Mouse (Mus musculus) thymus, postnatal 25 days (tissue): ENCODE data around the gene Psmc1.

Experiments used
- DNase-seq: peaks from one replicate; pipeline ENCODE4 v3.0.0; 2022

The Psmc1 gene

GRCm38 (mm10) chr12:100124913-100125798 is 15.2 kb downstream of the Psmc1 start:
- no peak for DNase-seq

- no peak for DNase-seq
Measured at GRCm38 (mm10) chr12:100126968-100127865, 17.3 kb downstream of the Psmc1 start.

DNA sequence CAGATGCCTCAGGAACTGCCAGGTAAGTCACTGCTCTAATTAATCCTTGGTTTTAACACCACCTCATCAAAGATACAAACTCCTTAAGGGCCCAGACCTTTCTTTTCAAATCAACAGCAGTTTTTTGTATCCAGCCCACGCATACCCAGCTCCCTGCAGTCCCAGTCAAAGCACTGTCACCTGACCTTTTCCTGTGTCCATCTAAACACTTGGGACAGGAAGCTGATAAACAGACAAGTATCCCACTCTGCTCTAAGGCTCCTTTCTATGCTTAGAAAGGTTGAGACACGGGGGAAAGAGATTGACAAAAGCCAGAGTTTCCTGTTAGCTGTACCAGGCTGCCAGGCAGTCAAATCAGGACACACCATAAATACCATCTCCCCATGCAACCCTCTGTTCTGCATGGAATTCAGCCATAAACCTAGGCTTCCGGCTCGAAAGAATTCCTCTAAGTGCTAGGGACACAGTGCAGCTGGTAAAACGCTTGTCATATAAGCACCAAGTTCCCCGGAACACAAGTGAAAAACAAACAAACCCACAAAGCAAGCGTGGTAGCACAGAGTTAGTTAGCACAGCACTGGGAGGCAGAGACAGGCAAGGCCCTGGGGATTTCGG is 18.0 kb downstream of the Psmc1 start:
- no peak for DNase-seq

DNA sequence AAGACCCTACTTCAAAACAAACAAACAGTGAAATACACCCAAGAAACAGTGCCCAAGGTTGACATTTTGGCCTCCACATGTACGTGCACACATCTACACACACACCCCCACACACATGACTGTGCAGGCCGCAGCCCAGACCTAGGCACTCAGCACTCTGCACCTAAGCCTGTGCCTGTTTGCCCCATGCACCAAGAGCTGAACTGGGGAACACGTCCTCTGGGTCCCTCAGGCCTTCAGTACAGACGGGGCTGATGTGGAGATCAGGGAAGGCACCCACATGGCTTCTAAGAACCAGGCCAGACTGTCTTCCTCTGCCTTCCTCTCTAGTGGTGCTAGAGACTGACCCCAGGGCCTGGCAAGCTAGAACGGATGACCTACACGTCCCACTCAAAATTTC is 18.6 kb downstream of the Psmc1 start:
- DNase-seq, result no peak

DNA sequence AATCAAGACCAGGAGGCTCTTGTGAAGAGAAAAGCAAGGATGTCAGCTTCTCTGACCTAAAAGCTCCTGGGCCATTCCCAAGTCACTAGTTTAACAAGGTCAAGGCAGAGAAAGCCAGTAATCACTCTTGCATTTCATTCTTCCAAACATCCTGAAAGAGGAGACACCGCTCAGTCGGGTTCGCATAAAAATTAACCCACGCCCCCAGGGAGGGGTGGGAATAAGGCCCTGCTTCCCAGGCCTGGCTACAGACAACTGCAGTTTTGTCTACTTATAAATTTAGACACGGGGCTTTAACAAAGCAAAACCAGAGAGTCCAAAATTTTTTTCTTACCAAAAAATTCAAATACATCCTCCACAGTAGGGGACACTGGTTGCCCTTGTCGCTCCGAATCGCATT is 19.0 kb downstream of the Psmc1 start:
- no peak for DNase-seq

- no peak for DNase-seq
Measured at GRCm38 (mm10) chr12:100131167-100131566, 21.2 kb downstream of the Psmc1 start.

DNA sequence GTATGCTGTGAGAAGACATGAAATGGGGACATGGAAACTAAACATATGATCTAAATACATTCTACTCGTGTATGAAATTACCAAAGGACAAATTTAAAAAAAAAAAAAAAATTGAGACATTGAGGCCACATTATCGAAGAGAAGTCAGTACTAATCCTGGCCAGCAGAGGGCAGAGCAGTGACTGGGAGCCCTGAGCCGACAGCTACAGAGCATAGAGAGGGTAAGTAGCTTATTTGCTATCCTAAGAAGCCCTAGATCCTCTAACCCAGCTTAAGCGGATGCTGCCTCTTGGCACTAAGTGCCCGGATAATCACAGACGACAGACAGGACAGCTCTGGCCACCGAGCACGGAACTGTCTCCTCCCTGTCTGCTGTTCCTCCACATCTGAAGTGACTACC is 21.7 kb downstream of the Psmc1 start:
- peak; percentile 68 for DNase-seq

GRCm38 (mm10) chr12:100134395-100134936 is 24.5 kb downstream of the Psmc1 start:
- no peak for DNase-seq

DNA sequence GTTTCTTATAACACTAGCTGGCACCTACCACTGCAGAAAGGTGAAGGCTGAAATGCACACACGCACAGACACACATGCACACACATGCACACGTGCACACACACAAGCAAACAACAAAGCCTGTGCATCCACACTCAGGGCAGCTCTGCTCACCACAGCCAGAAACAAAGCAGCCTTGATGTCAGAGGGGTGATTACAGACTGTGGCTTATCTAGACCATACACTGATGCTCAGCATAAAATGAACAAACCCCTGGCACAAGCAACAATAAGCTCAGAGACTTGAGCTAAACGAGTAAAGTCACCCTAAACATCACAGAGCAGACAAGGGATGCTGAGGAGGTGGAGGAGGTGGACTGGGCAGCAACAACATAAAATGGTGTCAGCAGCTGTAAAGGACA is 25.2 kb downstream of the Psmc1 start:
- no peak for DNase-seq

DNA sequence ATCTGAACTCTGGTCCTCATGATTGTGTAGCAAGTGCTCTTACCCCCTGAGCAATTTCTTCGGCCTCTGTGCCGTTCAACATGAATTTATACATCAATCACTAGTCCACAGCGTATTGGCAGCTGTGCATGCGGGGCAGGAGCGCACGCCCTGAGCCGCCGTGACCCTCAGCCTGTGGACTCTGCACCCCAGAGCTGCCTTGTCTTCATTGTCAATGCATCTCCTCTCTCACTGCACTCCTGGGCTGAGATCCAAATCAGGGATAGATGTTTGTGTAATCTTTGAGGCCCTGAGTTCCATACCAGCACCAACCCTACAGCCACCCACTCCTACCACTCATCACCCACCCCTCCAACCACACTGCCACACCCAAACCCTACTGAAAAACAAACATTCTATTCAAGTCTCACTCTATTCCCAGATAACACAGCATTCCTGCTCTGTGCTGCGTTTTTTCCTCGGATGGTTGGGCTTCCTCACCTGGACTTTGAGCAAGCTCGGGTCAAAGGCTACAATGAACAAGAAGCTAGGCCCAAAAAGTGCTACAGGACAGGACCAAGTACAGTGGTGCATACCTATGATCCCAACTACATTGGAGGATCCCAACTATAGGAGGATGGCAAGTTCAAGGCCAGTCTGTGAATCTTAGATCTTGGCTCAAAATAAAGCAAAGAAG is 33.0 kb downstream of the Psmc1 start:
- no peak for DNase-seq

- no peak for DNase-seq
Measured at GRCm38 (mm10) chr12:100143737-100144136, 33.8 kb downstream of the Psmc1 start.

GRCm38 (mm10) chr12:100144269-100144668 is 34.3 kb downstream of the Psmc1 start:
- DNase-seq, result no peak

DNA sequence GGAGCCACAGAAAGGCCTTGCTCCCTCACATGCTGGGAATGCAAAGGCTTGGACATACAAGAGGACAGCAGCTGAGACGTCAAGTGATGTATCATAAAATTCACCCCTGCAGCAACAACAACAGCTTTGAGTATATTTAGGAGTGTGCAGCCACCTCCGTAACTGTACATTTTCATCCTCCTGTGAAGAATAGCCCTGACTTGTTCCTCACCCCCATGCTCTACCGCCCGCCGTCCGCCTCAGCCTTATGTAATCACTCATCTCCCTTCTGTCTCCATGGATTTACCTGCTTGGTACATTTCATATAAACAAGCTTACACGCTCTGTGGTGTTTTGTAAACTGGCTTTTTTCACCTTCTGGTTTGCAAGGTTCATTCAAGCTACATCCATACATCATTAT is 42.5 kb downstream of the Psmc1 start:
- no peak for DNase-seq

DNA sequence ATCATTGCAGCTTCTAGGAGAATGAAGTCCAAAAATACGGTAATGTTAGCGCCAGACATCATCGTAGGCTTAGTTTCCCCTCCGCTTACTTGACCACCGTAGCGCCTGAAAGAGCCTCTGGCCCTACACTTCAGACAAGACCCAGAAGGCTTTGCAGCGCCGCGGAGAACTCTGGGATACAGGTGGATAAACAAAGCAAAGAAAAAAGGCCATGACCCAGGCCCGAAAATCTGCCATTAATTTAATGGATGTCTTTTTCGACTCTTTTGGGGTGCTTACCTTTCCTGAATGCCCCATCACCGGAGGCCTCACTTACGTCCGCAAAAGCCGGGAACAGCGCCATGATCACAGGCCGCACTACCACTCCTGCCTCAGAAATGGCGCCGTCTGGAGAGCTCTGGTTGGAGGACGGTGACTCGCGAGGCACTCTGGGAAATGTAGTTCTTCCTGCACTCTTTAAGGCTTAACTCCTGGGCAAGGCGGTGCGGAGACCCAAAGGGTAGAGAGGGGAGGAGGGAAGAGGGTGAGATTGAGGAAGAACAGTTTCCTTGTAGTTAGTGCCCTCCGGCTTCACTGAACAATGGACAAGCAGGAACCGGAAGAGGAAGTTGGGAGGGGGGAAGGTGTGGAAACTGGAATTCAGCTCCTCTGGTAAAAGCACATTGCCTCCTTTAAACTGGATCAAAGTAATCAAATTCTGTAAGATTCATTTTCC is 49.5 kb downstream of the Psmc1 start, which contains the start of gene Nrde2:
Gene Nrde2 (minus strand): TSS at position 393 of the 715 bp plus-strand sequence.
- DNase-seq, result peak; percentile 91

- DNase-seq, result peak; percentile 13
Measured at GRCm38 (mm10) chr12:100164991-100165500, 55.1 kb downstream of the Psmc1 start.

- DNase-seq, result peak; percentile 55
Measured at GRCm38 (mm10) chr12:100166177-100166576, 56.2 kb downstream of the Psmc1 start.

GRCm38 (mm10) chr12:100166939-100167338 is 57.0 kb downstream of the Psmc1 start:
- no peak for DNase-seq

- DNase-seq, result no peak
Measured at GRCm38 (mm10) chr12:100167502-100167901, 57.5 kb downstream of the Psmc1 start.

DNA sequence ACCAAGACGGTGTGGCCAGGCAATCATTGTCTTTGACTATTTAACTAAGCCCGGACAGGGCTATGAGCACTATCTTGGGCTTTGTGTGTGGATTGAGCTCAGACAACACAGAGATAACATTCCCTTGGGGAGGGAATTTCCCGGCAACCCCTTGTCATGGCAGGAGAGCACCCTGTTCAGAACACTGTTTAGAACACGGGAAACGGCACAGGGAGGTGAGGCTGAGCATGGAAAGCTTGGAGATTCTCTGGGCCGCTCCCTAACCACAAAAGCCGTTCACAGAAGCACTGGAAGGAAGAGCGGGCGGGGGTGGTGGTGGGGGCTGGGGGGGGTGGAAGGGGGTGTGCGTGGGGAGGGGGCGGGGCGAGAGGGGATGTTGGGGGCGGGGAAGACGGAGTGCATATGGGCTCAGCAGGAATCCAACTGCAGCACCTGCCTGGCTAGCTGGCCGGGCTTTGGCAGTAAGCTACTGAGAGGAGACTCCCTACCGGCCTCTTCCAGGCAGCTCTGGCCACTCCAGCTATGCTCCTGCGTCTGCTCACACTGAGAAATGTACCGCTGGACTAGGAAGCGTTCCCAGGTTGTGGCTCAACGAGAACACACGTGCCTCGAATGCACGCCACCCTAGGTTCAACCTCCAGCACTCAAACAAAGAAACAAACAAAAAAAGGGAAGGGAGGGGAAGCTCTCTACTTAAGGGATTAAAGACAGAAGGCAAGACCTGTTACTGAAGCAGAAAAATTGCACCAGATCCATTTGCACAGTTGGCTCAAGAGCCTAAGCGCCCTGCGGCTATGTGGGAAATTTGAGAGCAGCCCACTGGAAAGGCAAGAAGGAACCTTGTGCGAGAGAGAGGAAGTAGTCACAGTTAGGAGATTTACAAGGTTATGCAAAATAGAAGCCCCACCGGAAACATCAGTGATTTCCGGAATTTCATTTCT is 58.2 kb downstream of the Psmc1 start:
- peak; percentile 39 for DNase-seq

DNA sequence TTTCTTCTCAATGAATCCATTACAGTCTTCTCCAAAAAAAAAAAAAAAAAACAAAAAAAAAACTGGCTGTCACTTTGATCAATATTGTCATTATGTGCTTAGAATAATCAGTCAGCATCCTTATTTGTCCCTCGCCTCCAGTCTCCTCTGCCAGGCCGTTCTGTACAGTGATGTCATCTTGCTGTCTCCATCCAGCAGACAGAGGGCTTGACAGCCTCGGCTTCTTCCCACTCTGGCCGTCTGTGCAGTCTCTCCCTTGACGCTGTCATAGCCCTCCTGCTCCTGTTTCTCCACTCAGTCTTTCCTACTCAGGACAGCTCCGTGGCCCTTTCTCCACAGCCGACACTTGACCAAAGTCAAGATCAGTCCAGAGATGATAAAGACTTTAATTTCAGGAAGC is 62.5 kb downstream of the Psmc1 start:
- DNase-seq, result no peak
